Mouse (Mus musculus): ENCODE data around the gene Sox3.

Sox3 gene

DNA sequence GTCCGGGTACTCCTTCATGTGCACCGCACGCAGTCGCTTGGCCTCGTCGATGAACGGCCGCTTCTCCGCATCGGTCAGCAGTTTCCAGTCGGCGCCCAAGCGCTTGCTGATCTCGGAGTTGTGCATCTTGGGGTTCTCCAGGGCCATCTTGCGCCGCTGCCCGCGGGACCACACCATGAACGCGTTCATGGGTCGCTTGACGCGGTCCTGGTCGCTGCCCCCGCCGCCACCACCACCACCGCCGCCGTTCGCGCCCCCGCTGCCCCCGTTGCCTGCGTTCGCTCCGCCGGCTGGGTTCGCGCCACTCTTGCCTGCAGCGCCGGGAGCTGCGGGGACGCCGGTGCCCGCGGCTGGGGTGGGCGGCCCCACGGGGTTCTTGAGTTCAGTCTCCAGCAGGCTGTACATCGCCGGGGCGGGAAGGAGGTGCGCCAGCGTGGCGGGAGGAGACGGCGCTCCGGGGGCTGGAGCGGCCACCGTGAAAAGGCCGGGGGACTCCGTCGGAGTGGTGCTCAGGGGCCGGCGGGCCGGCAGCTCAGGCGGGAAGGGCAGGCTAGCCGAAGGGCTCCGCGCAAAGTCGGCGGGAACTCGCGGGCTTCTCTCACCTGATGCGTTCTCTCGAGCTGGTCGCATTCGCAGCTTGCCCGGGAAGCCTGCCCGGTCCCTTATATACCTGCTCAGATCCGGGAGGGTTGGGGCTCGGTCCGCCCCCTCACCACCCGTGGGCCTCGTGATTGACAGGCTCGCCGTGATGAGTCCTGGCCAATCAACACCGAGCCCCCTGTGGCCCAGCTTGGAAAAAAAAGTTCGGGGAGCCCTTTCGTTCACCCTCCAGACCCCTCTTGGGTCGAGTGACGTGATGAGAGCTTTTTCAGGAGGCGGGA is at the start of gene Sox3:
TSS of gene Sox3 (minus strand) at position 630 of the 881 bp plus-strand sequence.
- no peak for DNase-seq (ENCODE audit: low read depth, low spot score)

DNA sequence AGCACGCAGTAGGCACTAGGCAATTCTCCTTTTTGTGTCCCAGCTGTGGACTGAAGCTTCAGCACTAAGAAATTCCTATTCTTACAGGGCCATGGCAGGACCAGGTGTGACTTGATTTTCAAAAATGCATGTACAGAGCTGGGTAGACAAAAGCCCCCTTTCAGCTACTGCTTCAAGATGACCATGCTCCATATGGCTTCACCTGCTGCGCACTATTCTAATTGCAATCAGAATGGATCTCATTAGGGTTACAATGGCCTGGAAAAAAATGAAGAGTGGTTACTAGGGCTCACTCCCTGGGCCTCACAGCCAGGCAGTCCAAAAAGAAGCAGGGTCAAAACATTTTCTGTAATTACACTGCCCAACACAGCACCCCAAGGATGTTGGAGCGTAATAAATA is 47.0 kb upstream of the Sox3 start:
- no peak for DNase-seq (ENCODE audit: low read depth, low spot score)

DNA sequence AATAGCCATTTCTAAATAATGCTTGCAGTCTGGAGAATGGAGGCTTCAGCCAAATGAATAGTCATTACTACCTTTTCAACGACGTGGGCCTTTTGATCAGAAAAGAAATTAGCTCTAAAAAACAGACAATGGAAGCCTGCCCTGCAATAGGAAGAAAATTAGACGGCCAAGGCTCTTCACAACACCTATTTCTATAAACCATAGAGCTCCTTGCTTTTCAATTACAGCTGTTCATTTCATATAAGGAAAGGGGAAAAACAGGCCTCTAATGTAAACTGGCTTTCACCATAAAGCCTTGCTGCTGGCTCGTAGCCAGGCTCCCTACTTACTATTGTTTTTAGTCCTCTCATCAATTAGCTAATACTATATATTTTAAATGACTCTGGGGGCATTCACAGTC is 6.3 kb upstream of the Sox3 start:
- no peak for DNase-seq (ENCODE audit: low read depth, low spot score)

DNA sequence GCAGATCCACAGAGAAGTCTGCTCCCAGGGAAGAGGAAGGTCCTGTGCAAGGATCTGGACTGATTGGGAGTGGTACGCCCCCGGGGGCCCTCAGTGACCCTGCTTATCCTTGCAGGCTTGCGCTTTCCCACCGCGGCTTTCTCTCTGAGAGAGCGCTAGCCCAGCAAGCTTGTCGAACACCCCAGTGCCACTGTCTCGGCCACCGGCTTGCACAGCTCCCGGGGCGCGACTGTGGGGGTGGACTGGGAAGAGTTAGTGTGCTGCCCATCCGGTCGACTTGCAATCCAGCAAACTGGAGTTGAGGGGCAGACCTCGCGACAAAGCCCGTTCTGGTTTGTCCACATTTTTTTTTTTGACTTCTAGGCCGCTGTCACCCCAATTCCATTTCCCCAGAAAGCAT is 5.4 kb upstream of the Sox3 start:
- no peak for DNase-seq (ENCODE audit: low read depth, low spot score)

DNA sequence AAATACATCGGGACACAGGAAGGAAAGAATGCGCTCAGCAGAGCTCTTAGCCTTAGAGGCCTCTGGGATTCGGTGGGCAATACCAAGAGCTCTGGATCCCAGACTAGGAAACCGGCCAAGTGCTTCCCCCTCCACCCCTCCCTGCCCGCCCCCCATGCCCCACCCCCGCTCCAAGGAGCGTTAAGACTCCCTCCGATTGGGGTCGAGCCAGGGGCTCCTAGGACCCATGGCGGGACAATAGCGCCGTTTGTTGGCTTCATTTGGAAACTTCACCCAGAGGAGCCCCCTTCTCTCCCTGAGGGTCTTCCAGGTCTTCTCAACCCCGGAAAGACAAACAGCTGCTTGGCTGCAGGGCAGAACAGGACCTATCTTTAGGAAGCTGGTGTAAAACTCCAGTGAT is 3.1 kb upstream of the Sox3 start:
- no peak for DNase-seq (ENCODE audit: low read depth, low spot score)

DNA sequence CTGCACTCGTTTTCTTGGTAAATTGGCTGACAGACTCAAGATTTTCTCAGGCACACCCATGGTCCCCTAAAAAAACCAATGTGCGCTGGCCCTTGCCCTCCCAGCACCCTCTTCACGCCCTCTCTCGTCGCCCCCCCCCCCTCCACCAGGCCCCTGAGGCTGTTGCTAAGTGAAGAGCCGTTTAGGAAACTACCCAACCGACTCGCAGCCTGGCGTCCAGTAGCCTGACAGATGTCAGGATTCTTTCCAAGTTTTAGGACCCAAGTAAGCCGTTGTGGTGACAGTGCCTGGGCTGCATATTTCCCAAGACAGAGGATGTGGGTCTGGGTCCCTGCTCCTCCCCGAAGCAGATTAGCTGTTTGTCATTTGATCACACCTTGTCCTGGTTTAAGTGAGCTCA is 2.2 kb upstream of the Sox3 start:
- no peak for DNase-seq (ENCODE audit: low read depth, low spot score)

DNA sequence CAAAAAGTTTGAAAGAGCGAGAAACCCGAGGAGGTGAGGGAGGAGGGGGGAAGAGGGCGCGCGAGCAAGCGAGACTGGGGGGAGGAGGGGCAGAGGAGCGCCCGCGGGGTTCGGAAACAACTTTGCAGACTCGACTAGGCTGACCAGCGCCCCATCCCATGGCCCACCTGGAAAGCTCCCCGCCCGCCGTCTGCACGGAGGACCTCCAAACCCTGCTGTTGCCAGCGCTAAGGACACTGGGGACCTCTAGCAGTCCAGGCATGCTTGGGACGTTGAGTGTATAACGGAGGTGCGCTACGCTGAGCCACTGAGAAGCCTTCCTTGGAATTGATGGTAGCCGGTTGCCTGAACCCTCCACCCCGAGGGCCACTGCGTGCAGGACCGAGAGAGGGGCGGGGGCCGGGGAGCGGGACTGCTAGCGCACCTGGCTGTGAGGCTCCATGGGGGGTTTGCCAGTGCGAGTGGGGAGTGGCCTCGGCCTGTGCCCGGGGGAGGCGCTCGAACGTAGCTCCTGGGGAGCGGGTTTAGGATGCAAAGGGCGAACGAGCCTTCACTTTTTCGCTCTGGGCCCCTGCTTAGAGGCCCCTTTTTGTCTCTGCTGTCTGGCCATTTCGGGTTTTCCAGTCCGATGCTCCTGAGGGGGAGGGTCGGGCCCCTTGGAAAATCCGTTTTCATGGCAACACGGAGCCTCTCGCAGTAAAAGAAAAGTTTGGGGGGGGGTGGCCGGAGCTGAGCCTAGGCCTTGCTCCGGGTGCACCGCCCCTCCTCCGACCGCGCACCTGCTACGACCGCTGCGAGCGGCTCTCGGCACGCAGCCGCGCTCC is 702 bp upstream of the Sox3 start:
- no peak for DNase-seq (ENCODE audit: low read depth, low spot score)

DNA sequence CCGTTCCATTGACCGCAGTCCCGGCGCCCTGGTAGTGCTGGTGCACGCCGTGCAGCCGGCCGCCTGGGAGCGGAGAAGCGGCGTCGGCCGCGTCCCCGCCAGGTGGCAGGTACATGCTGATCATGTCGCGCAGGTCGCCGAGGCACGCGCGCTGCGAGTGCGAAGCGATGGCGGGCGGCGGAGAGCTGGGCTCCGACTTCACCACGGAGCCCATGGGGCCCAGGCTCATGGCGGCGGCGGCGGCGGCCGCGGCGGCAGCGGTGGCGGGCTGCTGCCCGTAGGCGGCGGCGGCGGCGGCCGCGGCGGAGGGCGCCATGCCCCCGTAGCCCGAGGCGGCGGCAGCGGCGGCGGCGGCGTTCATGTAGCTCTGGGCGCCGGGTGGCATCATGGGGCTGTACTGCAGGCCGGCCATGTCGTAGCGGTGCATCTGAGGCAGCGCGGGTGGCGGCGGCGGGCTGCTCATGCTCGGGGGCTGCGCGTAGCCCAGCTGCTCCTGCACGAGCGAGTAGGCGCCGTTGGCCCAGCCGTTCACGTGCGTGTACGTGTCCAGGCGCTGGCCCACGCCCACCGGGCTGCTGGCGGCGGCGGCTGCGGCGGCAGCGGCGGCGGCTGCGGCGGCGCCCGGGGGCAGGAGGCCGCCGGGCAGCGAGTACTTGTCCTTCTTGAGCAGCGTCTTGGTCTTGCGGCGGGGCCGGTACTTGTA is 981 bp downstream of the Sox3 start:
- DNase-seq (ENCODE audit: low read depth, low spot score) = no peak

DNA sequence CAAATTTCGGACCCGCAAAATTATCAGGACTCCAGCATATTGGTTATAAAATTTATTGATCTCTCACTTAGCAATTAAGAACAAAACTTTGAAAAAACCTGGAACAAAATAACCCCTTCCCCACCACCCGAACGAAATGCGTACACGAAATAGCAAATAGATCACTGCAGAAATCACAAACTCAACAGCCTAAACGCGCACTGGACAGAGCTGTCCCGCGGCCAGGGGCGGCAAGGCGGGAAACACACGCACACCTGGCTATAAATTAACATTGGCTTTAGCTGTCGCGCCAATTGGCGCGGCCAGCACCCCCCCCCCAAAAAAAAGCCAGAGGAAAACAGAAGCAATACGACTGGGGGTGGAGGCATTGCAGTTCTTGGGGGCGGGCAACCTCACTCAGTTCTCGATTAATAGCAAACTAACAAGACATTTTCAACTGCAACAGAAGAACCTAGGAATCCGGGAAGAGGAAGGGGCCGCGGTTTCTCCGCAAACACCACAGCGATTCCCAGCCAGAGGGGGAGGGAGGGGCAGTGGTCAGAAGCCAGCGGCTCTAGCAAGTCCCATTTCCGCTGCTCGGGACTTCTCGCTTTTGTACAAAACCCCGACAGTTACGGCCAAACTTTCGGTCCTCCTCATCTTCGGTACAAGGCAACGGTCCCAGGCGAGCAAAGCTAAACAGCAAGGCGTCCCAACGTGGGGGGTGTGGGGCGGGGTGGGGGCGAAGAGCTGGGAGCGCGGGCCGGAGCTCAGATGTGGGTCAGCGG is 1.7 kb downstream of the Sox3 start:
- DNase-seq (ENCODE audit: low read depth, low spot score) = no peak

DNA sequence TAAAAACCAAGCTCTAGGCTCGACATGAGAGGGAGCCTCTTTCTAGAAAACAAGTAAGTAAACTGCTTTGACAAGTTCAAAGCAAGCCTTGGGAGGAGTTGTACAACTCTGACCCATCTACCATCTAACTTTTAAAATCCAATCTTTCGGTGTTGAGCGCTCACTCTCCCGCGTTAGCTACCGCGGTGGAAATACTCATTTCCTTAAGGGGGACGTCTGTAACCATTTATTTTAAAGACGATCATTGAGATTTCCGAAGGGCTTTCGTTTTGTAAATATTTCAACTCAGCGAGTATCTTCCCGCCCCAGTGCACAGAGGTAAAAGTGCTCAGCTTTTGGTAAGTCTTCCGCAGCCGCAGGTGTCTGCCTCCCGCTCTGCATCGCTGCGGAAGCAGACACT is 2.6 kb downstream of the Sox3 start:
- no peak for DNase-seq (ENCODE audit: low read depth, low spot score)

DNA sequence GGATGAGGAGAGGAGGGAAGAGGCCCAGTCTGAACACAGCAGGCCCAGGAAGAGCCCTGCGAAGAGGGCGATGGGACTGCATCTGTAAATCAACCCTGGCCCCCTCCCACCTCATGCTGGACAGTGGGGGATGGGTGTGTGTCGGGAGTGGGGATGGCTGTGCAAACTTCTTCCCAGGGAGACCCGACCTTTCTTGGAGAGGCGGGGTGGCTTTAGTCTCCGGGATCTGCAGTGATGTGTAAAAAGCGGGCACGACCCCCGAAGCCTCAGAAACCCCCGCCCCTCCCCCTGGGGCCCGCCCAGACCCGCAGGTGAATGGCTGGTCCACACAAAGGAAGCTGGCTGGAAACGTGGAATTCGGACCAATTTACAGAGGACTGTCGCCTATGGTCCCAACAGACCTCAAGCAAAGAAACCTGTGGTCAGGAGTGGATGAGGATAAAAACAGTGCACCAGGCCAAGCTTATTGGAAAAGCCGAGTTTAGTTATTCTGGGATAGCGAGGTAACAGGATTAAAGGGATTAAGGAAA is 3.2 kb downstream of the Sox3 start:
- DNase-seq (ENCODE audit: low read depth, low spot score) = no peak

Data from forelimb bud, embryonic 11.5 days (tissue).